Mouse (Mus musculus): ENCODE measurements around the gene Avpr1b.

GRCm38 (mm10) chr1:131573721-131574120, 25.3 kb upstream of the Avpr1b start:
- no peak for TF ChIP-seq MAFK (IDR thresholded peaks at IDR 0.05; ENCODE audit: insufficient read depth, low read depth, low read length)
- no peak for TF ChIP-seq CHD2 (IDR thresholded peaks at IDR 0.05; ENCODE audit: low read depth, low read length)
- no peak for TF ChIP-seq ZC3H11A (IDR thresholded peaks at IDR 0.05; ENCODE audit: borderline replicate concordance, low read depth, low read length)
- no peak for TF ChIP-seq HCFC1 (IDR thresholded peaks at IDR 0.05; ENCODE audit: borderline replicate concordance, insufficient read depth, low read length)

Data from ES-E14 (cell line).